Mouse (Mus musculus): ENCODE measurements around the gene Plekhm1. TPM values are rescaled to one million over a fixed set of nuclear protein-coding genes. Genes with fewer than 3 reads are reported as not detected.
A peak's percentile ranks its signal among the peaks of the same experiment; 100 is the strongest.

The Plekhm1 gene
- polyA plus RNA-seq, 1 experiment from 2014 or later: 8.7 TPM

DNA sequence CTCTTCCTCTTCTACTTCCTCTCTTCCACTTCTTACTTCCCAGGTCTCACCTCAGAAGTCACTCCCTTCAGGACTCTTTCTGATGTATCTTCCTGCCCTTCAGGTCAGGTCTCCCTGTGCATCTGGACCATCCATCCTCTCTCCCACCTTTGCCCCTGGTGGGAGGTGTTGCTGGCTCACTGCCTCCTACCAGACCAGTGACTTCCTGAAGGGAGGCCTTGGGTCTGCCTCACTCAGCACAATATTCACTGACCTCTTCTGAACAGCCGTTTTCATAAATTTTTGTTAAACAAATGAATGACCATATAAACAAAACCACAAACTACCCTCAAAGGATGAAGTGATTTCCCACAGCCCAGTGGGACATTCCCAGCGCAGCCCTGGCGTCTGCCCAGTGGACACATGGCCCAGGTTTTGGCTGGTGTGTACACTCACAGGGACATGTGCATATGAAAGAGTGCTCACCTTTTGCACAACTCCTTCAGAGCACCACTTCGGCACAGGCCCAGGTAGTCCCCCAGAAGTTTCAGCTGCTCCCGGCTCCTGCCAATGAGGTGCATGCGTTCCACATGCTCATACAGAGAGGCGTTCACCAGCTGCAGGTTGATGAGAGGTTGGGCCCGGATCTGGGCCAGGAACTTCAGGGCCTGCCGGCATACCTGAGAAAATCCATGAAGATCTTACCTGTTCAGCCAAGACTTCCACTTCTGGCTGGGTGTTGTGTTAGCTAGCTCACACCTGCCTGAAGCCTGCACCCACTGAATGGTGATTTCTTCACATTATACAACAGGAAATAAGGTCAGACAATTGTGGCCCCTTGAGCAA lies 41.9 kb downstream of the Plekhm1 start:
- WGBS: 91% methylated on average over 9 of the region's 9 CpGs
- Histone ChIP-seq H3K36me3 (peaks cover 81% of the 10 kb centered on the region), H3K4me1 (no peaks in the 10 kb centered on the region), H3K27ac (no peak overlapping the region), H3K27me3 (peaks cover 6% of the 10 kb centered on the region), H3K4me2 (replicated peaks) (no peak overlapping the region), H3K4me3 (no peak overlapping the region), H3K9me3 (no peaks in the 10 kb centered on the region), H3K9ac (no peak overlapping the region)
- no peak for ATAC-seq (ENCODE audit: low FRiP score, low read depth)

DNA sequence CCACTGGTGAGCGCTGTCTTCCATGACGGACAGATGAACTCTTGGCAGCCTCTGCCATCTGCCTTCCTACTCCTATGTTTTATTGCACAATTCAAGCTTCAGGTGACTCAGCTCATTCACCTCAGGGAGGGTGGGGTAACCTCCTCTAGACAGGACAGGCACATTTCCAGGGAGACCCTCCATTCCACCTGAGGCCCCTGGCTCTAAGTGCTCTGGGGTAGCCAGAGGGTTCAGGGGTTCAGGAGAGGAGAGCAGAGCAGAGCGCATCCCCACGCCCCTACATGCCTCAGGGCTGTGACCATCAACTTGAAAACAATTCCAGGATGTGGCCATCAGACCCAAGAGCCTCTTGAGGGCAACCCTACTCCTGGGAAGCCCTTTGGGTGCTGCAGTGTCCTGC lies 47.0 kb downstream of the Plekhm1 start:
- Histone ChIP-seq H3K36me3 (peaks cover 41% of the 10 kb centered on the region), H3K27ac (no peak overlapping the region), H3K9ac (no peak overlapping the region), H3K9me3 (no peaks in the 10 kb centered on the region), H3K4me2 (replicated peaks) (no peak overlapping the region), H3K4me1 (peaks cover 31% of the 10 kb centered on the region), H3K4me3 (no peak overlapping the region), H3K27me3 (peaks cover 57% of the 10 kb centered on the region)
- ATAC-seq (ENCODE audit: low FRiP score, low read depth): no peak
- 96% methylated on average over 4 of the region's 4 CpGs for WGBS

DNA sequence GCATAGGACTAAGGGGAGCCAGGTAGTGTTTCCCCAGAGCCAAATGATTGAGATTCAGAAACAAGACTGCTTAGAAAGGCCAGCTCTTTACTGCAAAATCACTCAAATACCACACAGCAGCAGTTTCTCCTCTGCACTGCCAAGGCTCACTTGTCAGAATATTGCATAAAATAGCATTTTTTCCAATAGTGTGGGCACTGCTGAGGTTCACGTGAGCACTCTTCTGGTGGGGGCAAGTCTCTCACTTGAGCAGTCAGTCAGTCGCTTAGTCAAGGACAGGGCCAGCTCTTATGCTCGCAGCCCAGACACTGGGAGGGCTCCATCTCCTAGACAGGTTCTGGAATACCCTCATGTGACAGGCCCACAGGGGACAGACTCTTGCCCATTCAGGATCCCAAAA lies 47.5 kb downstream of the Plekhm1 start:
- Histone ChIP-seq H3K27me3 (peaks cover 62% of the 10 kb centered on the region), H3K4me3 (no peak overlapping the region), H3K4me2 (replicated peaks) (no peak overlapping the region), H3K36me3 (peaks cover 36% of the 10 kb centered on the region), H3K27ac (no peak overlapping the region), H3K9ac (no peak overlapping the region), H3K9me3 (no peaks in the 10 kb centered on the region), H3K4me1 (peaks cover 33% of the 10 kb centered on the region)
- ATAC-seq (ENCODE audit: low FRiP score, low read depth): no peak
- WGBS: 87% methylated on average over 3 of the region's 3 CpGs

DNA sequence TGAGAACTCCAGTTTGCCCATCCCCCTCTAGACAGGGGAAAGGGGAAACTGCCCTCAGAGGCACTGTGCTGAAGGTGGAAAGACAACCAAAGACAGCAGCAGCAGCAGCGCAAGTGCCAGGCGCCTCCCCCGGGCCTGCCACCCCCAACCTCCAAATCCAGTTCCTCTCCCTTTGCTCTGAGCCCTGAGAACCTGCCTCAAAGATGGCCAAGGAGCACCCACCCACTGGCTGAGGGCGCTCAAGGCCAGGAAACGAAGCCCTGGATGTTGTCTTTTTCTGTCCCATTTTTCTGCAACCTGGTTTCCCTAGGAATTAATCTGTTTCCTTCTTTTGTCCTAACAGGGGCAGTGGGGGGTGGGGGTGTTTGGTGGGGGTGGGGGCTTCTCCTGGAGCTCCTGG lies 48.2 kb downstream of the Plekhm1 start:
- Histone ChIP-seq H3K9me3 (no peaks in the 10 kb centered on the region), H3K4me1 (peaks cover 39% of the 10 kb centered on the region), H3K27ac (no peak overlapping the region), H3K4me2 (replicated peaks) (peak overlapping the region; percentile 76; the same call in 1 of the 2 replicates), H3K27me3 (peaks cover 69% of the 10 kb centered on the region), H3K9ac (no peak overlapping the region), H3K36me3 (peaks cover 29% of the 10 kb centered on the region), H3K4me3 (no peak overlapping the region)
- 51% methylated on average over 5 of the region's 5 CpGs for WGBS
- no peak for ATAC-seq (ENCODE audit: low FRiP score, low read depth)

DNA sequence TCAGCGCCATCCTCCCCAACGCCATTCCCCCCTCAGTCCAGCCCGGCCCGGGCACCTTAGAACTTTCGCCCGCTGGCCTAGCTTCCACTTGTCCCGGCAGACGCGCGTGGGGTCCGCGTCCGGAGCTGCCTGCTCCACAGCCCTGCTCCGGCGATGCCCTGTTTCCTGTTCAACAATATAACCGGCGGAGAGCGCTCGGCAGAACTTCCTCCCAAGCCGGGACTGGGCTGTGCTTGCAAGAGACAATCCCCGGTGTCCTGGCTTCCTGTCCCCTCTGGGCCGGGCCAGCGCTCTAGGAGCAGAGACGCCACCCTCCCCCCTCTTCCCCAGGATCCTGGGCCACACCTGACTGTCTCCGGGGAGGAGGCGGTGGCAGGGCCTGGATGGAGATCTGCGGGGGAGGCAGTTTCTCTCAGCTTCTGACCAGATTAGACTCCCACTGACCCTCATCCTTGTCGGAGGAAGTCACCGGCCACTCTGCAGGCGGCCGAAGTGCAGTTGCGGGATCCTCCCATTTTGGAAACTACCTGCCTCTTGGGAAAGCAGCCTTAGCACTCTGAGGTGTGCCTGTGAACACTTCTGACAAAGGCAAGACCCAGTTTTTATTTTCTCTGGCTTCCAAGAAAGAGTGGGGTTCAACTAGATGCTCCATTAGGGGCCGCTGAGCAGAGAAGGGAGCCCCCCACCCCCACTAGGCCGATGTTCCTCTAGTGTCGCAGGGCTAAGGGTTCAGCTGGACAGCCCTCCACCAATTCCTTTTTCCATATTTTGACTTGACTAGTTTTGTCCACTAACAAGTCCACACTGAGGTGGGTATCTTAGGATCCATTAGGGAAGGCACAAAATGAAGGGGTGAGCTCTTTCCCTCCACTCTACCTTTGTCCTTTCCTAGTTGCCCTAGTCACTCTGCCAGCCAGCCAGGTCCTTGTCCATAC lies 49.0 kb downstream of the Plekhm1 start, which contains the start of gene Arhgap27:
Arhgap27 (minus strand) TSS at position 479 of the 935 bp plus-strand sequence.
- H3K4me1 ChIP-seq: peaks cover 48% of the 10 kb centered on the region
- peak within 1 kb of the TSS; percentile 76 for H3K4me2 ChIP-seq (replicated peaks)
- H3K9me3 ChIP-seq: no peaks in the 10 kb centered on the region
- ATAC-seq (ENCODE audit: low FRiP score, low read depth): no peak
- H3K4me3 ChIP-seq: peak within 1 kb of the TSS; percentile 52
- H3K27ac ChIP-seq: peak within 1 kb of the TSS; percentile 55; the same call in 1 of the 2 replicates
- H3K36me3 ChIP-seq: peaks cover 22% of the 10 kb centered on the region
- 3% methylated on average over 35 of the region's 35 CpGs for WGBS
- H3K27me3 ChIP-seq: peaks cover 78% of the 10 kb centered on the region
- peak within 1 kb of the TSS; percentile 65 for H3K9ac ChIP-seq

DNA sequence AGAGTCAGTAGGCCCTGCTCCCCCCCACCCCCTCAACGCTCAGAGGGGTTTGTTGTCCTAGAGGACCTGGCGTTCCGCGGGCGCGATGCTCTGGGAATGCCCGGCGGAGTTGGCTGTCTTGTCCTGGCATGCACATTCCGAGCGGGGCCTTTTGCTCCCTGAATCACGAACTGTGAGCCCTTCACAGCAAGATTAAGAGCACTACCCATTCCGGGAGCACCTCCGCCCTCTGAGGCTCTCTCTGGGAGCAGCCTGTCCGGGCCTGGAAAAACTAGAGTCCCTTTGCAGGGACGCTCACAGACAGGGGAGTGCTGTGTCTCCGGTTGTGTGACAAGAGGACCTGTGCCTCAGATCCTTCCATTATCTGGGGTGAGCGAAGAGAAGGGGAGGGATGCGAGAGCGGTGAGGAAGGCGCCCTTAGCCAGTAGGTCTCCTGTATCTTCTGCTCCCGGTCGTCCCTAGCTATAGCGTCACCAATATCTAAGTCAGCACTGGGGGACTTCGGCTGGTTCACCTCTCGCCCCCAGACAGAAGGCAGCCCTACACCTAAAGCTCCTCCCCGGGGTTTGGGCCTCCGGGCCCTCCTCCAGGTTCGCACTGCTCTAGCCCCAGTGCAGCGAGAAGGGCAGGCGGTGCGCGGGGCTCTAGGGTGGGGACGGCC lies 49.8 kb downstream of the Plekhm1 start:
- ATAC-seq (ENCODE audit: low FRiP score, low read depth): no peak
- Histone ChIP-seq H3K9ac (peak overlapping the region; percentile 65), H3K4me1 (peaks cover 48% of the 10 kb centered on the region), H3K27me3 (peaks cover 86% of the 10 kb centered on the region), H3K4me3 (peak overlapping the region; percentile 52), H3K36me3 (peaks cover 16% of the 10 kb centered on the region), H3K9me3 (no peaks in the 10 kb centered on the region), H3K4me2 (replicated peaks) (peak overlapping the region; percentile 76), H3K27ac (peak overlapping the region; percentile 55; the same call in 1 of the 2 replicates)
- WGBS: under 1% methylated on average over 33 of the region's 33 CpGs

DNA sequence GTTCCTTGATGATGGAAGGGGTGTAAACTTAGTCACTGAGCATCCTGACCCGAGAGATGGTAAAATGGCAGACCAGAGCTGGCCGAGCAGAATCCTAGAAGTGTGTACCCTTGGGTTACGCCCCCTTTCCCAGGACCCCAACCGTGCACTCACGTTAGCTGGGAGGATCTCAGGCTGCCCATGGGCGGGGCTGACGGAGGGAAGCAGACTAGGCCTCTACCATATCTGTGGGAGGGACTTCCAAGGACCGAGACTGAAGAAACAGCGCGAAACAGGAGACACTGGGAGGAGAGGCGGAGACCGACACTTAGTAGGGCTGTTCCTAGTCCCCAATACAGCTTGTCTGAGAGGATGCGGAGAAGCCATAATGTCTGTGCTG lies 50.4 kb downstream of the Plekhm1 start:
- 4% methylated on average over 13 of the region's 13 CpGs for WGBS
- Histone ChIP-seq H3K4me2 (replicated peaks) (peak overlapping the region; percentile 76), H3K27me3 (peaks cover 92% of the 10 kb centered on the region), H3K9ac (peak overlapping the region; percentile 65; the same call in 1 of the 2 replicates), H3K4me1 (peaks cover 48% of the 10 kb centered on the region), H3K36me3 (peaks cover 10% of the 10 kb centered on the region), H3K27ac (no peak overlapping the region; the same call in 1 of the 2 replicates), H3K4me3 (peak overlapping the region; percentile 52), H3K9me3 (no peaks in the 10 kb centered on the region)
- ATAC-seq (ENCODE audit: low FRiP score, low read depth): peak; percentile 12; the same call in 1 of the 2 replicates

DNA sequence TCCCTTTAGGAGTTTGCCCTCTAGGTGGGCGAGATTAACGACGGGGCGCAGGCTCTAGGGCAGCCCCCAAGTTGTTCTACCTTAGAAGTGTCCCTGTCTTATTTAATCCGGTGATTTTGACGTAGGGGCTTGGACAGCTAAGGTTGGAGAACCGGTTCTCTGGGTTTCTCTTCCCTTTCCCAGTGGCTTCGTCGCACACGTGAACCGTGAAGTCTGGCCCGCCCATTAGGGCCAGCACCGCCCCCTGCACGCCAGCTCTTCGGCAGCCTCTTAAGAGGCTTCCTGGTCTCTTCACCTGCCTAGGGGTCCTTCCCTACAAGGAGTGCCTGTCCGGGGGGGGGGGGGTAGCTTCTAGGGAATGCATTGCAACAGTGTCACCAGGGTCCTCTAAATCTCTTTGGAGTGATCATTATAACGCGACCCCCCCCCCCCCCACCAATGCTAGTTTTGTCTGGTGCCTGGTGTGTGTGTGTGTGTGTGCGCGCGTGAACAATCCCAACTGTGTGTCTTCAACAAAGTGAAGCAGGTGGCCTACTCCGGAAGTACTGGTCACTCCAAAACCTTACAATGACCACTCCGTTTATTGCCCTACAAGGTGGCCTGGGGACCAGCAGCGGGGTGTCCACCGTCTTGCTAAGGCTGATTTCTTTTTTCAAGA lies 51.0 kb downstream of the Plekhm1 start:
- Histone ChIP-seq H3K36me3 (peaks cover 5% of the 10 kb centered on the region), H3K9me3 (no peaks in the 10 kb centered on the region), H3K27ac (no peak overlapping the region; the same call in 1 of the 2 replicates), H3K4me1 (peaks cover 50% of the 10 kb centered on the region), H3K27me3 (peaks cover 97% of the 10 kb centered on the region), H3K9ac (no peak overlapping the region), H3K4me2 (replicated peaks) (peak overlapping the region; percentile 76), H3K4me3 (peak overlapping the region; percentile 52)
- no peak for ATAC-seq (ENCODE audit: low FRiP score, low read depth)
- 3% methylated on average over 25 of the region's 25 CpGs for WGBS

DNA sequence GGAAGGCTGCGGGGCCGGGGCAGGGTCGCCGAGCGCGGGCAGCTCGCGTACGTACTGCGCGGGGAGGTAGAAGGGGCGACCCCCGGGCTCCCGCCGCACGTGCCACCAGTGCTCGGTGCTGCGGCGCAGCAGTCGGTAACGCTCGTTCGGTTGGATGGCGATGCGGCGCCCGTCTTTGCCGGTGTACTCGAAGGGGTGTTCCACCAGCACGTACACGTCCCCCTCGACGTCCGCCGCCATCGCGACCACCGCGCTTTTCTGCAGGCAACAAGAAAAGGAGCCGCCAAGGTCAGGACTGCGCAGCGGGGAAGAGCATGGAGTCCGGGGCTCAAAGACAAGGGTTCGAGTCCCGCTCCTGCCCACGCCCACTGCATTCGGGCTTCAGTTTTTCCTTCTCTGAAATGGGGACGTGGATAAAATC lies 51.8 kb downstream of the Plekhm1 start:
- 3% methylated on average over 48 of the region's 48 CpGs for WGBS
- H3K4me2 ChIP-seq (replicated peaks): peak overlapping the region; percentile 76
- H3K27me3 ChIP-seq: peaks cover 100% of the 10 kb centered on the region
- H3K9ac ChIP-seq: peak overlapping the region; percentile 68
- peak overlapping the region; percentile 52 for H3K4me3 ChIP-seq
- H3K27ac ChIP-seq: no peak overlapping the region
- ATAC-seq (ENCODE audit: low FRiP score, low read depth): peak; percentile 10; the same call in 1 of the 2 replicates
- H3K4me1 ChIP-seq: peaks cover 58% of the 10 kb centered on the region
- no peaks in the 10 kb centered on the region for H3K36me3 ChIP-seq
- no peaks in the 10 kb centered on the region for H3K9me3 ChIP-seq

DNA sequence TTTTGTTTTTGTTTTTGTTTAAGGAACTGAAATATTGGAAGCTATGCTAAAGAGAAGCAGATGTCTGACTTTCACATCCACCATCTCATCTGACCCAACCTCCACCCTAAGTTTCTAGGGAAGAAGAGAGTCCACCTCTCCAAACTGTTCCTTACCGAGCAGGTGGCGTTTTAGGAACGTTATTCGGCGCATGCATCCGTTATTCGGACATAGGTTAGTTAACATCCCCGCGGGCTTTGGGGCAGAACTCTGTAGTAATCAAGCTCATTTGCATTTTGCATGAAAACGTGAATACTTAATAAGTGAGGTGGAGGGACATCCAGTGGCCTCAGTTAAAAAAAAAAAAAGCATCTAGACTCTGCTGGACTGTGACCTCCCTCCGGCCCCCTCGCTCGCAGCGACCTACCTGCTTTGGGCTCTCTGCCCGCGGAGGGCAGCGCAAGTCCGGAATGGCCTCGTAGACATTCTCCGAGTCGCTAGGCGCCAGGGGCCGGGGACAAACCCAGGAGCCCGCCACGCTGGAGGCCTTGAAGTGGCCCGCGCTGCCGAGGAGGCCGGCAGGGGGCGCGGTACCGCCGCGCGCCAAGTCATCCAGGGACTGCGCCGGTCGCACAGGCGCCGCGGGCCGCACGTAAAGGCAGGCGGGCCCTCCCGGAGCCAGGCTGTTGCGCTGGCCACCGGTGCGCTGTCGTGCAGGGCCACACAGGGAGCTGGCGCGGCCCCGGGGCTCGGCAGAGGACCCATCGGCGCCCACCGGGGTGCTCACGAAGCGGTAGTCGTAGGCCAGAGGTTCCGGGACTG lies 52.4 kb downstream of the Plekhm1 start:
- no peaks in the 10 kb centered on the region for H3K36me3 ChIP-seq
- WGBS: 1% methylated on average over 60 of the region's 60 CpGs
- no peaks in the 10 kb centered on the region for H3K9me3 ChIP-seq
- H3K4me1 ChIP-seq: peaks cover 64% of the 10 kb centered on the region
- H3K4me2 ChIP-seq (replicated peaks): peak overlapping the region; percentile 76
- H3K4me3 ChIP-seq: peak overlapping the region; percentile 52
- ATAC-seq (ENCODE audit: low FRiP score, low read depth): peak; percentile 60; the same call in 1 of the 2 replicates
- H3K27ac ChIP-seq: no peak overlapping the region
- H3K27me3 ChIP-seq: peaks cover 97% of the 10 kb centered on the region
- H3K9ac ChIP-seq: peak overlapping the region; percentile 68

Measured in limb, embryonic 13.5 days (tissue).